ENCODE assay signal across 8 mouse cellular contexts in genomic region chr17:45573087-45573779, GRCm38 (mm10). TPM values are rescaled to one million over a fixed set of nuclear protein-coding genes. Genes with fewer than 3 reads are reported as not detected.
A peak's percentile ranks its signal among the peaks of the same experiment; 100 is the strongest.
DNase-seq lines count a peak whose midpoint lies in the region; ATAC-seq and TF ChIP-seq lines count a peak whose summit lies in the region.

Hsp90ab1 (minus strand) TSS chr17:45573271.

- peak; percentile 62 for ATAC-seq in activated CD4-positive, CD25-positive, alpha-beta regulatory T cell, adult 4 months
- ATAC-seq in megakaryocyte progenitor cell, adult 5-6 weeks (replicated peaks; ENCODE audit: poor library complexity): peak; percentile 65

- H3K27ac ChIP-seq in cortical plate, adult 2 months (ENCODE audit: insufficient read depth, low read length): peak within 1 kb of the TSS; percentile 99

- H3K4me1 ChIP-seq in cortical plate, adult 2 months (ENCODE audit: control insufficient read depth, insufficient read depth, low read length): peaks cover 4% of the 10 kb centered on the region; the same call in 1 of the 2 replicates

- TF ChIP-seq CTCF in cortical plate, adult 2 months (IDR thresholded peaks at IDR 0.05; ENCODE audit: extremely low read depth, insufficient read depth, low read length): no peak

- peak; percentile 99 for DNase-seq in gastrocnemius, postnatal 10 days
- peak; percentile 99 for DNase-seq in induced T-regulatory cell, adult 2 months (ENCODE audit: low read depth)
- DNase-seq in left cerebral cortex, adult 9 months (ENCODE audit: low spot score in 2 of 2): peak; percentile 94 to 99
- DNase-seq in right cerebral cortex, postnatal 14 days: peak; percentile 99
- peak; percentile 99 for DNase-seq in urinary bladder, postnatal 36 days (ENCODE audit: low spot score in 2 of 2)

- H3K4me3 ChIP-seq in cortical plate, adult 2 months (ENCODE audit: insufficient read depth, low read length): peak within 1 kb of the TSS; percentile 48

- TF ChIP-seq POLR2A in cortical plate, adult 2 months (IDR thresholded peaks at IDR 0.05; ENCODE audit: extremely low read depth, insufficient read depth, low read length): peak; percentile 95

RNA-seq across cellular contexts. Expression of gene Hsp90ab1, which starts in this region (rescaled TPM):
- 100 to 1,000 TPM; 836 to 982 TPM for polyA plus RNA-seq in activated CD4-positive, CD25-positive, alpha-beta regulatory T cell, adult 4 months (2017; shearing (Covaris generic))
- polyA plus RNA-seq in cortical plate, adult 2 months (2012; rRNA removed): 980 and 997 TPM in 2 replicates
- total RNA-seq in gastrocnemius, postnatal 10 days (2021): 100 to 1,000 TPM; 900 to 909 TPM
- 1,239 and 1,324 TPM in 2 replicates for total RNA-seq in megakaryocyte progenitor cell, adult 5-6 weeks (2015)
- 2,380 and 2,713 TPM in 2 replicates for total RNA-seq in megakaryocyte progenitor cell, adult 5-6 weeks (2017)

Comparison
In these comparisons a context has a peak if more than half of its experiments do, and no peak if none do; other contexts are left out.
1. Peak in every context shown above with its lines: DNase-seq, ATAC-seq, H3K4me3 ChIP-seq and H3K27ac ChIP-seq.